Mouse (Mus musculus) ES-E14 (cell line): ENCODE measurements at regions not wholly inside any gene's neighbourhood (a gene's known extent, or its start where the extent isn't known, plus 50 kb on each side); places are given as distances from the start of the nearest gene placed in this dataset.

Source experiments
- ZC3H11A ChIP-seq: IDR thresholded peaks from 2 replicates; pipeline ENCODE4 v1.6.1; 2012; ENCODE audit warnings: low read depth, mild to moderate bottlenecking, inconsistent platforms, low read length, borderline replicate concordance
- ZNF384 ChIP-seq: IDR thresholded peaks from 2 replicates; pipeline ENCODE4 v1.6.1; 2012; ENCODE audit warnings: low read depth, low read length, inconsistent platforms

GRCm38 (mm10) chr13:84375941-84376340, 153.8 kb downstream of the Tmem161b start:
- no peak for TF ChIP-seq ZC3H11A
- no peak for TF ChIP-seq ZNF384
